Mouse (Mus musculus) liver, embryonic 16.5 days (tissue): ENCODE measurements around the gene Ghdc. TPM values are rescaled to one million over a fixed set of nuclear protein-coding genes. Genes with fewer than 3 reads are reported as not detected.

Experiments used
- ATAC-seq: fragments of 200-750 bp; cut with Nextera tagmentation; 2 replicates; pipeline ENCODE4 v1.8.0; 2017; ENCODE audit warnings: low read depth, mild to moderate bottlenecking, moderate number of reproducible peaks, moderate library complexity
- H3K27ac ChIP-seq: fragments of 300-500 bp; sonication (generic); 2 replicates; pipeline ENCODE4 v1.5.1; 2014; ENCODE audit warnings: mild to moderate bottlenecking, low read length
- H3K27me3 ChIP-seq: fragments of 300-500 bp; sonication (generic); 2 replicates; pipeline ENCODE4 v1.6.1; 2014; ENCODE audit warnings: low read depth, low read length, mixed read lengths; ENCODE audit not compliant: control insufficient read depth, insufficient read depth
- H3K36me3 ChIP-seq: fragments of 300-500 bp; sonication (generic); 2 replicates; pipeline ENCODE4 v1.6.1; 2014; ENCODE audit warnings: mild to moderate bottlenecking; ENCODE audit not compliant: control insufficient read depth, insufficient read depth
- H3K4me1 ChIP-seq: fragments of 300-500 bp; sonication (generic); 2 replicates; pipeline ENCODE4 v1.6.1; 2014; ENCODE audit warnings: low read depth, low read length, mixed read lengths; ENCODE audit not compliant: control insufficient read depth
- H3K4me2 ChIP-seq: fragments of 300-500 bp; sonication (generic); 2 replicates; pipeline ENCODE4 v1.6.1; 2014; ENCODE audit warnings: low read depth, low read length, mixed read lengths
- H3K4me3 ChIP-seq: fragments of 300-500 bp; sonication (generic); 2 replicates; pipeline ENCODE4 v1.5.1; 2014; ENCODE audit warnings: low read depth, mild to moderate bottlenecking, low read length
- H3K9ac ChIP-seq: fragments of 300-500 bp; sonication (generic); 2 replicates; pipeline ENCODE4 v1.6.1; 2014; ENCODE audit warnings: low read depth, low read length
- H3K9me3 ChIP-seq: fragments of 300-500 bp; sonication (generic); replicated peaks from 2 replicates; pipeline ENCODE4 v1.6.1; 2016; ENCODE audit warnings: low read length; ENCODE audit not compliant: control insufficient read depth
- WGBS: fragments of 180-500 bp; shearing (Covaris S2); extraction: QIAGEN DNeasy Blood & Tissue Kit; methylation state at CpG from one replicate; pipeline ENCODE4 v1.1.7; 2014; ENCODE audit not compliant: insufficient replicate concordance; 5-methylcytosine and 5-hydroxymethylcytosine counted together
- polyA plus RNA-seq: library from polyadenylated mRNA; unstranded; fragments of >200 nt; fragmentation: Nextera tagmentation; extraction: Ambion mirVana; gene quantifications from 2 replicates; pipeline ENCODE4 v1.2.1, GENCODE M21; 2015

The Ghdc gene
- polyA plus RNA-seq, 1 experiment from 2014 or later = 2.1 TPM

DNA sequence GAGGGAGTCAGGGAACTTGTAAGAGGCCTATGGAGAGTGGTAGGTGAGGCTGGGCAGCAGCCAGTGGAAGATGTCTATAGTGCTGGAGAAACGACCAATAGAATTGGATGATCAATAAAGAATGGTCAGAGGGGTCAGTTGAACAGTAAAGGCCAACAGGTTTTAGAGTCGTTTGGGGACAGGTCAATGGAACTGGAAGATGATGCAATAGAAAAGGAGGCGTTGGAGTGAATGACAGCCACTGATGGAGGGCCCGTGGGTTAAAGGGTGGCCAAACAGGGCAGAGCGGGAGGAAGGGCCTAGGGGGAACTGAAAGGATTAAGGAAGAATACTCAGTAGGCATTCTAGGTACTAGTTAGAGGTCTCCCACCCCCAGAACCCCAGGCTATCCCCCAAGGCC lies 23.6 kb downstream of the Ghdc start:
- Histone ChIP-seq H3K36me3 (no peaks in the 10 kb centered on the region), H3K9ac (no peak overlapping the region), H3K4me2 (no peak overlapping the region), H3K4me3 (no peak overlapping the region), H3K27ac (no peak overlapping the region), H3K27me3 (peaks cover 21% of the 10 kb centered on the region), H3K4me1 (peaks cover 8% of the 10 kb centered on the region), H3K9me3 (no peaks in the 10 kb centered on the region)
- 45% methylated on average over 5 of the region's 5 CpGs for WGBS
- ATAC-seq = peak; percentile 81

- no peak for ATAC-seq
- WGBS = 80% methylated on average over 10 of the region's 10 CpGs
- Histone ChIP-seq H3K27me3 (peaks cover 18% of the 10 kb centered on the region), H3K4me2 (no peak overlapping the region), H3K9me3 (no peaks in the 10 kb centered on the region), H3K4me3 (no peak overlapping the region), H3K36me3 (no peaks in the 10 kb centered on the region), H3K4me1 (peaks cover 8% of the 10 kb centered on the region), H3K27ac (no peak overlapping the region), H3K9ac (no peak overlapping the region)
These were observed 24.2 kb downstream of the Ghdc start for GRCm38 (mm10) chr11:100746546-100746945.

DNA sequence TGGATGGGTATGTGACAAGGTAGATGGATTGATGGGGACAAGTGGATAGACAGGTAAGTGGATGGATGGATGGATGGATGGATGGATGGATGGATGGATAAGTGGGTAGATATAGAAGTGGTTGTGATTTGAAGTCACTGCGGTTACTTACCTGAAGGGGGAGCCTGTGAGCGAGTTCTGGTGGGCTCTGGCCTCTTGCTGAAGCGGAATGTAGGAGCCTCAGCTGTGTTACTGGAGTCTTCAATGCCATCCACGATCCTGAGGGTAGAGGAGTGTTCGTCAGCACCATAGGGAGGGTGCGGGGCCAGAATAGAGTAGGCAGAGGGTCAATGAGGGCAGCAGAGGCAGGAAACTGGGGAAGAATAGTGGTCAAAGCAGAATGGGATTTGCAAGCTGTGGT lies 25.7 kb downstream of the Ghdc start:
- H3K36me3 ChIP-seq = no peaks in the 10 kb centered on the region
- no peak for ATAC-seq
- H3K4me2 ChIP-seq = no peak overlapping the region
- no peak overlapping the region for H3K27ac ChIP-seq
- WGBS = 15% methylated on average over 6 of the region's 6 CpGs
- H3K9ac ChIP-seq = no peak overlapping the region
- no peaks in the 10 kb centered on the region for H3K9me3 ChIP-seq
- H3K27me3 ChIP-seq = peaks cover 14% of the 10 kb centered on the region
- H3K4me1 ChIP-seq = peaks cover 8% of the 10 kb centered on the region
- H3K4me3 ChIP-seq = no peak overlapping the region

DNA sequence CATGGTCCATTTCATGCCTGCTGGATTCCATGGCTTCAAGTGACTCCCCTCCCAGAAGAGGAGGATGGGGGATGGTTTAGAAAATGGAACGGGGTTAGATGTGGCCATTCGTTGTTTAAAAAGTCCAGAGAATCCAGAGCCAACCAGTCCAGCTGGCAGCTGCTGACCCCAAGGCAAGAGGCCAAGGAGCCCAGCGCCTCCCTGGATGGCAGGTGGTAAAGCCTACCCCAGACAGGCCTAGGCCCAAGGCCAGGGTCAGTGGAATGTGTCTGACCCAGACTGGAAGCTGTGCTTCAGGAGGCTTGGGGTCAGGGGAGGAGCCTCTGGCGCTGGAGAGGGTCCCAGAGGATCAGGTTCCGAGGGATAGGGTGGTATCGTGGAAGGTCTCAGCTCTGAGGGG lies 29.4 kb downstream of the Ghdc start:
- H3K27ac ChIP-seq = no peak overlapping the region
- ATAC-seq = no peak
- no peaks in the 10 kb centered on the region for H3K36me3 ChIP-seq
- 66% methylated on average over 6 of the region's 6 CpGs for WGBS
- no peak overlapping the region for H3K4me3 ChIP-seq
- H3K9ac ChIP-seq = no peak overlapping the region
- no peak overlapping the region for H3K4me2 ChIP-seq
- no peaks in the 10 kb centered on the region for H3K27me3 ChIP-seq
- peaks cover 19% of the 10 kb centered on the region for H3K4me1 ChIP-seq
- no peaks in the 10 kb centered on the region for H3K9me3 ChIP-seq

- peak overlapping the region; percentile 57 for H3K9ac ChIP-seq
- peak overlapping the region; percentile 85 for H3K4me2 ChIP-seq
- no peaks in the 10 kb centered on the region for H3K27me3 ChIP-seq
- H3K27ac ChIP-seq = peak overlapping the region; percentile 85
- H3K4me1 ChIP-seq = peaks cover 35% of the 10 kb centered on the region
- 23% methylated on average over 5 of the region's 5 CpGs for WGBS
- H3K9me3 ChIP-seq = no peaks in the 10 kb centered on the region
- no peak for ATAC-seq
- H3K36me3 ChIP-seq = no peaks in the 10 kb centered on the region
- peak overlapping the region; percentile 82 for H3K4me3 ChIP-seq
These were observed 32.0 kb downstream of the Ghdc start for GRCm38 (mm10) chr11:100738749-100739148.

DNA sequence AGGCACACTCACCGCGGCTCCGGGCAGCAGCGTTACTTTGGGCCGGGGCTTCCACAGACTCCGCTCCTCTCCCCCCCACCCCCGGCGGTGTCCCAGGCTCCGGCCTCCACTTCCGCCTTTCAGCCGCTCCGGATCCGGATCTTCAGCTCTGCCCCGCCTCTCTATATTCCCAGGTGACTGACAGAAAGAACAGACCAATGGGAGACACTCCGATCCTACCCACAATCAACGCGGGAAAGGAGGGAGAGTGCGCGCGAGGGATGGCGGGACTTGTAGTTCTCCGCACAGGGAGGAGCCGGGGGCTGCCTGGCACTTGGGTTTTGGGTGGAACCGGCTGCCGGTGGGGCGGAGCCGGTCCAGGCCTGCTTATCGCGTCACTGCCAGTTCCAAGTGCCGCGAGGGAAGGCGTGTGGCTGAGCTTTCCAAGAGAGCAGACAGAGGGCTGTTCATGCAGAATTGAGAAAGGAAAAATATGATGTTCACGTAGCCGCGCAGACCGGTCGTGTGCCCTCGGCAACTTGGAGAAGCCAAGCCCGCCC lies 32.6 kb downstream of the Ghdc start, which contains the start of gene Rab5c:
Gene Rab5c (minus strand): TSS at position 150 of the 539 bp plus-strand sequence.
- peak within 1 kb of the TSS; percentile 82 for H3K4me3 ChIP-seq
- peak within 1 kb of the TSS; percentile 88 for H3K27ac ChIP-seq
- peaks cover 37% of the 10 kb centered on the region for H3K4me1 ChIP-seq
- ATAC-seq = peak; percentile 98
- no peaks in the 10 kb centered on the region for H3K27me3 ChIP-seq
- H3K9me3 ChIP-seq = no peaks in the 10 kb centered on the region
- H3K36me3 ChIP-seq = peaks cover 1% of the 10 kb centered on the region; the same call in 1 of the 2 replicates
- 0% methylated on average over 39 of the region's 39 CpGs for WGBS
- H3K4me2 ChIP-seq = peak within 1 kb of the TSS; percentile 89
- H3K9ac ChIP-seq = peak within 1 kb of the TSS; percentile 89

- Histone ChIP-seq H3K4me1 (peaks cover 43% of the 10 kb centered on the region), H3K4me3 (peak overlapping the region; percentile 82)
- ATAC-seq = peak; percentile 54
These were observed 33.5 kb downstream of the Ghdc start for GRCm38 (mm10) chr11:100737105-100737733.

GRCm38 (mm10) chr11:100736746-100737080 lies 34.0 kb downstream of the Ghdc start:
- H3K4me3 ChIP-seq = peak overlapping the region; percentile 82
- no peaks in the 10 kb centered on the region for H3K27me3 ChIP-seq
- peak overlapping the region; percentile 89 for H3K9ac ChIP-seq
- ATAC-seq = no peak
- peaks cover 9% of the 10 kb centered on the region for H3K36me3 ChIP-seq
- H3K9me3 ChIP-seq = no peaks in the 10 kb centered on the region
- 29% methylated on average over 4 of the region's 4 CpGs for whole genome bisulfite sequencing
- H3K27ac ChIP-seq = peak overlapping the region; percentile 88
- peak overlapping the region; percentile 89 for H3K4me2 ChIP-seq
- peaks cover 45% of the 10 kb centered on the region for H3K4me1 ChIP-seq

More at GRCm38 (mm10) chr11:100737105-100737733, 33.5 kb downstream of the Ghdc start:
- under 1% methylated on average over 13 of the region's 13 CpGs for WGBS
- Histone ChIP-seq H3K27ac (peak overlapping the region; percentile 88), H3K36me3 (peaks cover 9% of the 10 kb centered on the region), H3K9me3 (no peaks in the 10 kb centered on the region), H3K27me3 (no peaks in the 10 kb centered on the region), H3K9ac (peak overlapping the region; percentile 89), H3K4me2 (peak overlapping the region; percentile 89)

DNA sequence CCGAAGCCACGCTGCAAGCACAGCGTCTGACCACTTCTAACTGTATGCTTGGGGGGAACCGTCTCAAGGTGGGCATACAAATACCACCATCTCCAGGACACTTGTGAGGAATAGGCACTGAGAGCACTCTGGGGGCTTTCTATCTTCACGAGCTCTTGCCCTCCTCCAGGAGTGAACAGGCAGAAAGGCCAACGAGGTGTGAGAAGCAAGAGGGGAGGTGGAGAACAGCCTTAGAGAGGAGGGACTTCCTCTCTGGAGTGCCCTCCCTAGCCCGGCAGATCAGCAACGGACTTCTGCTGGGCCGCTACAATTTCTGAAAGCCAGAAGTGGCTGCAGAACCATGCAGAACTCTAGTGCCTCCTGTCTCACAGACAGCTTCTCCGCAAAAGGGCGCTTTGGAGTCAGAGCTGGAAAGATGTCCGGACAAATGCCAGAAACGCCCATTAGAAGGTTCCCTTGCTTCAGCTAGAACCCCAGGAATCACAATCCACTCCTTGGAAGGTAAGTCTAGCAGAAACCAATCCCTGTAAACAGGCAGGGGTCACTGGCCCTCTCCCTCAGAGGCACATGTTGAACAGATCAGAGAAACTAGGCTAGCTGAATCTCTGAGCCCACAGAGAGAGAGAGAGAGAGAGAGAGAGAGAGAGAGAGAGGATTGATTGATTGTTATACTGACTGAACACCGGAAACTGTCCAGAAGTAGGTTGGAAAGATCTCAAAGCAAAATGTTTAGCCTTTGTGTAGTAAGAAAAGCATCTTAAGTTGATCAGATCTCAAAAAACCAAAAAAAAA lies 34.6 kb downstream of the Ghdc start:
- WGBS = 21% methylated on average over 14 of the region's 14 CpGs
- H3K4me2 ChIP-seq = peak overlapping the region; percentile 89
- no peaks in the 10 kb centered on the region for H3K9me3 ChIP-seq
- peaks cover 9% of the 10 kb centered on the region for H3K36me3 ChIP-seq
- peak overlapping the region; percentile 82 for H3K4me3 ChIP-seq
- no peak for ATAC-seq
- H3K27ac ChIP-seq = peak overlapping the region; percentile 88
- peak overlapping the region; percentile 89 for H3K9ac ChIP-seq
- H3K4me1 ChIP-seq = peaks cover 45% of the 10 kb centered on the region
- no peaks in the 10 kb centered on the region for H3K27me3 ChIP-seq
